Mouse (Mus musculus) brain, embryonic 14.5 days (tissue): Measurements from ENCODE around the gene Mks1. TPM values are rescaled to one million over a fixed set of nuclear protein-coding genes. Genes with fewer than 3 reads are reported as not detected.

Experiments
- DNase-seq: peaks from one replicate; pipeline ENCODE4 v3.0.0-alpha.2; 2011; ENCODE audit warnings: low read depth
- CTCF ChIP-seq: fragments of 200-500 bp; IDR thresholded peaks from 2 replicates; pipeline ENCODE4 v1.5.1; 2012; ENCODE audit warnings: inconsistent platforms, mild to moderate bottlenecking, moderate library complexity, borderline replicate concordance; ENCODE audit not compliant: insufficient read depth, insufficient read length; ENCODE audit errors: extremely low read depth
- POLR2A ChIP-seq: fragments of 200-500 bp; IDR thresholded peaks from 2 replicates; pipeline ENCODE4 v1.6.1; 2012; ENCODE audit warnings: mild to moderate bottlenecking, inconsistent platforms, borderline replicate concordance; ENCODE audit not compliant: poor library complexity, insufficient read depth, insufficient read length, severe bottlenecking; ENCODE audit errors: extremely low read depth
- polyA plus RNA-seq: library from polyadenylated mRNA; depleted of rRNA; stranded (reverse); fragments of >200 nt; gene quantifications from 2 replicates; pipeline ENCODE4 v1.2.3, GENCODE M21; 2012; rRNA removed

The Mks1 gene
- 21.1 and 29.7 TPM in 2 replicates for polyA plus RNA-seq

DNA sequence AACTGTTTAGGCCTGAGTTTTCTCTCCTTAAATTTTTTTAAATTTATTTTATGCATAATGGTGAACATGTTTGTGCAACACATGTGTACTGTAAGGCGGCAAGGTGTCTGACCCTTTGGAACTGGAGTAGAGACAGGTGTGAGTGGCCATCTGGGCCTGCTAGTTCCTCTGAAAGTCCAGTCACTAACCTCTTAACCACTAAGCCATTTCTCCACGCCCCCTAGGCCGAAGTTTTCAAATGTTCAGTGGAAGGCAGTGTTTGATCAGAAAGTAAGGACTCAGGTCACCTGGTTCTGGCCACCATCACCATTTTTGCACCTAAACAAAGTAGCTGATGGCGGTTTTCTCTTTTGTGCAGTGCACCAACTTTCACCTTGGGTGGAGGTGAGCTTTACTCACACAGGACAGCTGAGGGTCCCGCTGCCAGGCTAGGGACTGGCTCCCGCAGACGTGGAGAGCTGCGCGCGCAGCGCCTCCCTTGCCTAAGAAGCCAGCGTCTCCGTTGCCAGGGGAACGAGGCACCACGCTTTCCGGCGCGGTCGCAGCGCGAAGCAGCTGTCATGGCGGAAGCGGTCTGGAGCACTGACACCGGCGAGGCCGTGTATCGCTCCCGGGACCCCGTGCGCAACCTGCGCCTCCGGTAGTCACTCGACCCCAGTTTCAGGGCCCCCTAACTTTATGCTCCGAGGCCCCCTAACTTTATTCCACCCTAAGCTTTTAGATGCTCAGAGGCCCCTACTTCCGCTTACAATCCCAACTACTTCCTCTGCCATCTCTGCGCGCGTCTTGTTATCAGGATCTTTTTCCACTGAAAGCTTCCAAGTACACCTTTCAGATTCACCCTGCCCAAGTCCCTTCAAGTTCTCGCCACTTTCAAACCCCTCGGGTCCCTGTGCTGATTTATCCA, at the start of gene Mks1:
Mks1 (plus strand) TSS at position 526 of the 907 bp plus-strand sequence.
- peak; percentile 98 for DNase-seq
- no peak for TF ChIP-seq CTCF
- peak; percentile 74; the same call in 1 of the 2 replicates for TF ChIP-seq POLR2A

- TF ChIP-seq POLR2A (no peak), CTCF (peak; percentile 41; the same call in 1 of the 2 replicates)
- DNase-seq: no peak
Observed at GRCm38 (mm10) chr11:87805448-87805847, 47.6 kb upstream of the Mks1 start.

GRCm38 (mm10) chr11:87807433-87807832, 45.6 kb upstream of the Mks1 start:
- no peak for TF ChIP-seq POLR2A
- TF ChIP-seq CTCF: no peak
- DNase-seq: no peak

- DNase-seq: no peak
- TF ChIP-seq CTCF (no peak), POLR2A (no peak)
Observed at GRCm38 (mm10) chr11:87808236-87808635, 44.8 kb upstream of the Mks1 start.

DNA sequence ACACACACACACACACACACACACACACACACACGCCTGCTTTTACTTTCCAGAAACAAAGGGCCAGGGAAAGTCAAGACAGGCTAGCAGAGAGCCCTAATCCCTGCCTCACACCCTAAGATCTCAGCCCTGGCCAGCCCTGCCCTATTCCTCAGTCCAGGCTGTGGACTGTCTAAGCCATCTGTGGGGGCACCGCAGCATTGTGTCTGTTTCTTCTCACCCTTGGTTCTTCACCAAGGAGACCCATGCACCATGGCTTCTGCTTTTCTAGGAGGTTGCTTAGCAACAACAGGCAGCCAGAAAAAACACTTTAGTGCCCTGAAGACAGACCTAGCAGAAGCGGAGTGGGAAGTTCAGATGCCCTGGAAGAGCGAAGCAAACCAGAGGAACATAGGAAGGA, 41.6 kb upstream of the Mks1 start:
- peak; percentile 49 for DNase-seq
- no peak for TF ChIP-seq POLR2A
- TF ChIP-seq CTCF: no peak

- DNase-seq: no peak
- TF ChIP-seq CTCF (no peak), POLR2A (no peak)
Observed at GRCm38 (mm10) chr11:87814831-87815230, 38.2 kb upstream of the Mks1 start.

- TF ChIP-seq POLR2A (no peak), CTCF (peak; percentile 87)
- DNase-seq: peak; percentile 88
Observed at GRCm38 (mm10) chr11:87816707-87817442, 36.1 kb upstream of the Mks1 start.

DNA sequence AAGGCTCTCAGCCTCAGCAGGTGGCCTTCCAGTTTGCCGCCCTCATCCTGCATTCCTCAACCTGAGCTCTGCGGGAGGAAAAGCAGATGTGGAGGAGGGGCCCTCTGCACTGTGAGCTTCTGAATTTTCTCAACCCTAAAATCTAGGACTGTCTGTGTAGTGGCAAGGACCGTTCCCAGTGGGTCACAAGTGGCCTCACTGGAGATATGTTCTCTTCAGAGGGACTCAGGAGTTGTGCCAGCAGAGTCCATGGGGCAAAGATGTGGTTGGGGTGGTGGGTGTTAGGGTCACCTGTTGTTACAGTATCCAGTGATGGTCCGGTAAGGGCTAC, 35.6 kb upstream of the Mks1 start:
- TF ChIP-seq CTCF: no peak
- no peak for TF ChIP-seq POLR2A
- DNase-seq: no peak

- no peak for DNase-seq
- TF ChIP-seq POLR2A (no peak), CTCF (no peak)
Observed at GRCm38 (mm10) chr11:87821502-87821901, 31.5 kb upstream of the Mks1 start.

GRCm38 (mm10) chr11:87828239-87828900, 24.6 kb upstream of the Mks1 start, which contains the start of gene Lpo:
TSS of gene Lpo (minus strand) at chr11:87828289.
- DNase-seq: peak; percentile 42

GRCm38 (mm10) chr11:87840676-87841075, 12.3 kb upstream of the Mks1 start:
- no peak for TF ChIP-seq POLR2A
- TF ChIP-seq CTCF: no peak
- no peak for DNase-seq

More at GRCm38 (mm10) chr11:87828239-87828900, 24.6 kb upstream of the Mks1 start, which contains the start of gene Lpo:
- no peak for TF ChIP-seq CTCF
- TF ChIP-seq POLR2A: no peak
